Comparison of ENCODE assay signal across 9 mouse cellular contexts in the genomic region with DNA sequence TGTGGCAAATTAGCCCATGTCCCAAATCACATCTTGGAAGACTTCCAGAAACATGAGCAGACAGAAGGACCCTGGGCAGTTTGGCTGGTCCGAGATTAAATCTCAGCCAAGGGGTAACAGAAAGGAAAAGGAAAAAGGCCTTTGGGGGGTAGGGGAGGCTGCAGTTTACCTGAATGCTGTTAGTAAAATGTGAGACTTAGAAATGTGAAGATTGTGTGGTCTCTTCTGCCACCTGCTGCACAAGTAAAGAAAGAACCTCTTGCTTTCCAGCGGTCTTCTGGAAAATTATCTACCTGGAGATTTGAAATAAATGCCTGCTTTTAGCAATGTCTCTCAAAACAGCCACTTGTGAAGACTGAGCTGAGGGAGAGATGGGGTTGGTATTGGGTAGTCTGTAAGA. TPM values are rescaled to one million over a fixed set of nuclear protein-coding genes. Genes with fewer than 3 reads are reported as not detected.
A peak's percentile ranks its signal among the peaks of the same experiment; 100 is the strongest.
DNase-seq lines count a peak whose midpoint lies in the region; ATAC-seq and TF ChIP-seq lines count a peak whose summit lies in the region.
"Had no signal": no experiment of that assay in that cellular context is flagged by ENCODE, and none has a peak within 500 bp of the region (broad histone marks: within the 10 kb centered on the region; RNA-seq: fewer than 3 reads in every experiment).

No protein-coding gene starts in this region.

- H3K4me1 ChIP-seq in heart, postnatal 0 days (ENCODE audit: control insufficient read depth, insufficient read depth), result peaks cover 8% of the 10 kb centered on the region; the same call in 1 of the 2 replicates
- peaks cover 15% of the 10 kb centered on the region for H3K4me1 ChIP-seq in heart, embryonic 10.5 days

- ATAC-seq in heart, postnatal 0 days (ENCODE audit: insufficient read depth, low read depth), result no peak
- ATAC-seq in erythroid progenitor cell, adult 5-6 weeks (replicated peaks; ENCODE audit: low FRiP score, poor library complexity, severe bottlenecking), result no peak

- no peaks in the 10 kb centered on the region for H3K9me3 ChIP-seq in heart, postnatal 0 days (replicated peaks; ENCODE audit: control insufficient read depth, low read length)
- H3K9me3 ChIP-seq in heart, embryonic 10.5 days, result no peaks in the 10 kb centered on the region
- H3K9me3 ChIP-seq: heart, embryonic 15.5 days had no signal

- no peak overlapping the region for H3K9ac ChIP-seq in heart, postnatal 0 days (replicated peaks; ENCODE audit: low read depth, low read length)
- H3K9ac ChIP-seq: heart, embryonic 15.5 days had no signal

- peak; percentile 50 for TF ChIP-seq CTCF in heart, postnatal 0 days (IDR thresholded peaks at IDR 0.05; ENCODE audit: low read depth)

- H3K27ac ChIP-seq in heart, postnatal 0 days (ENCODE audit: low read depth), result no peak overlapping the region
- H3K27ac ChIP-seq in heart, embryonic 10.5 days, result no peak overlapping the region
- H3K27ac ChIP-seq: heart, embryonic 15.5 days had no signal

- no peaks in the 10 kb centered on the region for H3K36me3 ChIP-seq in heart, postnatal 0 days (replicated peaks; ENCODE audit: control insufficient read depth, insufficient read depth, low read length)
- no peaks in the 10 kb centered on the region for H3K36me3 ChIP-seq in heart, embryonic 10.5 days
- 0 out of 2 replicates have a peak, but pooled peaks cover 1% of the 10 kb centered on the region for H3K36me3 ChIP-seq in splenic B cell, adult 2 months (ENCODE audit: control insufficient read depth, insufficient read depth, low read length, poor library complexity, severe bottlenecking)
- H3K36me3 ChIP-seq: heart, embryonic 15.5 days had no signal

- no peaks in the 10 kb centered on the region for H3K27me3 ChIP-seq in heart, postnatal 0 days (ENCODE audit: control insufficient read depth, insufficient read depth, low read length)
- H3K27me3 ChIP-seq in heart, embryonic 10.5 days (ENCODE audit: insufficient read depth, poor library complexity, severe bottlenecking), result no peaks in the 10 kb centered on the region
- no peaks in the 10 kb centered on the region for H3K27me3 ChIP-seq in splenic B cell, adult 2 months (ENCODE audit: control insufficient read depth, insufficient read depth, low read length, poor library complexity, severe bottlenecking)
- H3K27me3 ChIP-seq: heart, embryonic 15.5 days had no signal

- 18% methylated on average over 2 of the region's 2 CpGs for WGBS in heart, postnatal 0 days
- WGBS in heart, embryonic 10.5 days, result 26% methylated on average over 2 of the region's 2 CpGs

- no peak overlapping the region for H3K4me2 ChIP-seq in heart, postnatal 0 days (ENCODE audit: low read depth, low read length)
- H3K4me2 ChIP-seq: heart, embryonic 15.5 days had no signal

- peak; percentile 41 for DNase-seq in heart, postnatal 0 days (ENCODE audit: low spot score)
- no peak for DNase-seq in heart, embryonic 10.5 days (ENCODE audit: low spot score)
- DNase-seq in right cerebral cortex, adult 18-20 months, result peak; percentile 17
- DNase-seq in right cerebral cortex, postnatal 36 days (ENCODE audit: low spot score in 2 of 2), result no peak
- peak; percentile 14 for DNase-seq in embryo, embryonic 9.5 days (ENCODE audit: extremely low spot score)
- peak; percentile 52 for DNase-seq in splenic B cell, adult 2 months (ENCODE audit: low read depth, low spot score)
- no peak for DNase-seq in natural killer cell, adult 2 months (ENCODE audit: low spot score in 2 of 2)

- no peak overlapping the region for H3K4me3 ChIP-seq in heart, postnatal 0 days (ENCODE audit: low read depth, low read length)
- H3K4me3 ChIP-seq in heart, embryonic 10.5 days, result no peak overlapping the region
- H3K4me3 ChIP-seq: heart, embryonic 15.5 days had no signal

- no peak for TF ChIP-seq EP300 in heart, postnatal 0 days (IDR thresholded peaks at IDR 0.05; ENCODE audit: low read depth)

RNA-seq across cellular contexts. Expression of gene Pts, which starts 2.4 kb away (rescaled TPM):
- 29.7 and 147 TPM in 2 replicates for total RNA-seq in heart, postnatal 0 days (2014; rRNA removed; ENCODE audit: low replicate concordance)
- 93.1 and 97.8 TPM in 2 replicates for polyA plus RNA-seq in heart, postnatal 0 days (2015; fragmentation: Nextera tagmentation; extraction: Ambion mirVana)
- polyA plus RNA-seq in heart, embryonic 10.5 days (2016; fragmentation: Nextera tagmentation; extraction: Ambion mirVana), result 78.6 and 92.2 TPM in 2 replicates
- 37.3 and 40.0 TPM in 2 replicates for total RNA-seq in erythroid progenitor cell, adult 5-6 weeks (2015; ENCODE audit: low replicate concordance)
- total RNA-seq in erythroid progenitor cell, adult 5-6 weeks (2017; ENCODE audit: low replicate concordance), result 3.7 and 17.7 TPM in 2 replicates

RNA-seq across cellular contexts. Expression of gene Il18, which starts 23.7 kb away (rescaled TPM):
- total RNA-seq in heart, postnatal 0 days (2014; rRNA removed; ENCODE audit: low replicate concordance), result 0.46 and 2.4 TPM in 2 replicates
- 2.9 and 4.7 TPM in 2 replicates for polyA plus RNA-seq in heart, postnatal 0 days (2015; fragmentation: Nextera tagmentation; extraction: Ambion mirVana)
- polyA plus RNA-seq in heart, embryonic 10.5 days (2016; fragmentation: Nextera tagmentation; extraction: Ambion mirVana), result 2.4 and 2.5 TPM in 2 replicates
- total RNA-seq in erythroid progenitor cell, adult 5-6 weeks (2015; ENCODE audit: low replicate concordance), result 10.8 and 13.8 TPM in 2 replicates
- total RNA-seq in erythroid progenitor cell, adult 5-6 weeks (2017; ENCODE audit: low replicate concordance), result 1.1 and 11.3 TPM in 2 replicates

RNA-seq across cellular contexts. Expression of gene Bco2, which starts 24.1 kb away (rescaled TPM):
- total RNA-seq in heart, postnatal 0 days (2014; rRNA removed; ENCODE audit: low replicate concordance), result not detected in 2 replicates
- polyA plus RNA-seq in heart, postnatal 0 days (2015; fragmentation: Nextera tagmentation; extraction: Ambion mirVana), result 0.07 TPM in 1 of 2 replicates, not detected in the other
- polyA plus RNA-seq in heart, embryonic 10.5 days (2016; fragmentation: Nextera tagmentation; extraction: Ambion mirVana), result 0.21 TPM in 1 of 2 replicates, not detected in the other
- total RNA-seq in erythroid progenitor cell, adult 5-6 weeks (2015; ENCODE audit: low replicate concordance), result not detected in 2 replicates
- total RNA-seq in erythroid progenitor cell, adult 5-6 weeks (2017; ENCODE audit: low replicate concordance), result not detected in 2 replicates

RNA-seq across cellular contexts. Expression of gene Tex12, which starts 30.2 kb away (rescaled TPM):
- not detected in 2 replicates for total RNA-seq in heart, postnatal 0 days (2014; rRNA removed; ENCODE audit: low replicate concordance)
- polyA plus RNA-seq in heart, postnatal 0 days (2015; fragmentation: Nextera tagmentation; extraction: Ambion mirVana), result not detected in 2 replicates
- 0.25 TPM in 1 of 2 replicates, not detected in the other for polyA plus RNA-seq in heart, embryonic 10.5 days (2016; fragmentation: Nextera tagmentation; extraction: Ambion mirVana)
- total RNA-seq in erythroid progenitor cell, adult 5-6 weeks (2015; ENCODE audit: low replicate concordance), result not detected in 2 replicates
- total RNA-seq in erythroid progenitor cell, adult 5-6 weeks (2017; ENCODE audit: low replicate concordance), result not detected in 2 replicates
- polyA plus RNA-seq: heart, embryonic 15.5 days had no signal

RNA-seq across cellular contexts. Expression of gene Plet1, which starts 36.6 kb away (rescaled TPM):
- total RNA-seq in heart, postnatal 0 days (2014; rRNA removed; ENCODE audit: low replicate concordance), result 3.7 and 7.0 TPM in 2 replicates
- polyA plus RNA-seq in heart, postnatal 0 days (2015; fragmentation: Nextera tagmentation; extraction: Ambion mirVana), result 1.2 and 1.3 TPM in 2 replicates
- polyA plus RNA-seq in heart, embryonic 10.5 days (2016; fragmentation: Nextera tagmentation; extraction: Ambion mirVana), result 2.2 and 4.2 TPM in 2 replicates
- not detected in 2 replicates for total RNA-seq in erythroid progenitor cell, adult 5-6 weeks (2015; ENCODE audit: low replicate concordance)
- not detected in 2 replicates for total RNA-seq in erythroid progenitor cell, adult 5-6 weeks (2017; ENCODE audit: low replicate concordance)

Comparison
In these comparisons a context has a peak if more than half of its experiments do, and no peak if none do; other contexts are left out.
1. DNase-seq: peak in heart, postnatal 0 days (single experiment), right cerebral cortex, adult 18-20 months (single experiment), embryo, embryonic 9.5 days (single experiment) and splenic B cell, adult 2 months (single experiment); none in heart, embryonic 10.5 days (single experiment), right cerebral cortex, postnatal 36 days (0 of 2) and natural killer cell, adult 2 months (0 of 2).